ENCODE assay signal across 23 mouse cellular contexts in genomic region chr11:55340789-55341188, GRCm38 (mm10). TPM values are rescaled to one million over a fixed set of nuclear protein-coding genes. Genes with fewer than 3 reads are reported as not detected.
"Had no signal": no experiment of that assay in that cellular context is flagged by ENCODE, and none has a peak within 500 bp of the region (broad histone marks: within the 10 kb centered on the region; RNA-seq: fewer than 3 reads in every experiment).

No protein-coding gene starts in this region.

- H3K4me3 ChIP-seq: liver, embryonic 15.5 days; lung, embryonic 15.5 days; megakaryocyte, embryonic 14.5 days; midbrain, embryonic 13.5 days; midbrain, embryonic 15.5 days; myocyte; neural tube, embryonic 13.5 days; neural tube, embryonic 15.5 days; stomach, embryonic 15.5 days had no signal

- DNase-seq: liver, postnatal 0 days; lung, adult 2 months; lung, postnatal 14 days; lung, postnatal 36 days; retina, postnatal 1 day; right cerebral cortex, adult 18-20 months; right cerebral cortex, postnatal 14 days; thymus, adult 2 months; thymus, postnatal 25 days; thymus, postnatal 4 days had no signal

- ATAC-seq: liver, postnatal 0 days; lung, postnatal 0 days; midbrain, embryonic 13.5 days; midbrain, embryonic 15.5 days had no signal

- H3K4me1 ChIP-seq: liver, embryonic 15.5 days; megakaryocyte, embryonic 14.5 days; midbrain, embryonic 13.5 days; midbrain, embryonic 15.5 days; neural tube, embryonic 13.5 days; neural tube, embryonic 15.5 days; stomach, embryonic 15.5 days had no signal

- H3K36me3 ChIP-seq: liver, embryonic 15.5 days; lung, embryonic 15.5 days; midbrain, embryonic 13.5 days; midbrain, embryonic 15.5 days; neural tube, embryonic 13.5 days; neural tube, embryonic 15.5 days; stomach, embryonic 15.5 days had no signal

- H3K27ac ChIP-seq: liver, embryonic 15.5 days; lung, embryonic 15.5 days; macrophage; midbrain, embryonic 13.5 days; midbrain, embryonic 15.5 days; neural tube, embryonic 13.5 days; neural tube, embryonic 15.5 days; stomach, embryonic 15.5 days; stomach, postnatal 0 days had no signal

- H3K9ac ChIP-seq: liver, embryonic 15.5 days; liver, postnatal 0 days; lung, embryonic 15.5 days; midbrain, embryonic 13.5 days; midbrain, embryonic 15.5 days; neural tube, embryonic 13.5 days; neural tube, embryonic 15.5 days; stomach, embryonic 15.5 days had no signal

- H3K27me3 ChIP-seq: liver, embryonic 15.5 days; lung, embryonic 15.5 days; midbrain, embryonic 13.5 days; midbrain, embryonic 15.5 days; neural tube, embryonic 13.5 days; neural tube, embryonic 15.5 days; stomach, embryonic 15.5 days had no signal

- H3K9me3 ChIP-seq: liver, embryonic 15.5 days; lung, embryonic 15.5 days; midbrain, embryonic 13.5 days; midbrain, embryonic 15.5 days; neural tube, embryonic 13.5 days; neural tube, embryonic 15.5 days; stomach, embryonic 15.5 days had no signal

- H3K4me2 ChIP-seq: liver, embryonic 15.5 days; lung, embryonic 15.5 days; midbrain, embryonic 11.5 days; midbrain, embryonic 13.5 days; midbrain, embryonic 15.5 days; neural tube, embryonic 13.5 days; neural tube, embryonic 15.5 days; stomach, embryonic 15.5 days had no signal

RNA-seq across cellular contexts. Expression of gene Fat2, which starts 4.4 kb away (rescaled TPM):
- polyA plus RNA-seq: liver, embryonic 15.5 days; liver, postnatal 0 days; macrophage had no signal
